Mouse (Mus musculus): Measurements from ENCODE around the gene Gne. TPM values are rescaled to one million over a fixed set of nuclear protein-coding genes. Genes with fewer than 3 reads are reported as not detected.

Gene Gne
- total RNA-seq, 2 experiments from 2014 or later: 42.9 to 43.5 TPM

Other genes with a start within 250 kb of the Gne start
- gene Olfr157, start 244.0 kb downstream of the Gne start, total RNA-seq (2021): not detected
- not detected for gene Olfr155, start 232.6 kb downstream of the Gne start, total RNA-seq (2021)
- gene Reck, start 208.6 kb downstream of the Gne start, total RNA-seq (2021): 1 to 10 TPM; 5.0 to 7.2 TPM
- 1 to 10 TPM; 1.9 to 2.4 TPM for gene Glipr2, start 126.8 kb downstream of the Gne start, total RNA-seq (2021)
- not detected for gene Ccin, start 100.7 kb downstream of the Gne start, total RNA-seq (2021)
- 100 to 1,000 TPM; 325 to 347 TPM for gene Clta, start 79.7 kb downstream of the Gne start, total RNA-seq (2021)
- 10 to 100 TPM; 64.6 to 66.4 TPM for gene Rnf38, start 149.6 kb upstream of the Gne start, total RNA-seq (2021)
- 1 to 10 TPM; 1.8 to 1.9 TPM for gene Melk, start 216.7 kb upstream of the Gne start, total RNA-seq (2021)